Mouse (Mus musculus): ENCODE measurements around the gene Atp2b2. TPM values are rescaled to one million over a fixed set of nuclear protein-coding genes. Genes with fewer than 3 reads are reported as not detected.
A peak's percentile ranks its signal among the peaks of the same experiment; 100 is the strongest.

Atp2b2 gene
- polyA plus RNA-seq, 1 experiment from 2014 or later: 0.09 TPM

DNA sequence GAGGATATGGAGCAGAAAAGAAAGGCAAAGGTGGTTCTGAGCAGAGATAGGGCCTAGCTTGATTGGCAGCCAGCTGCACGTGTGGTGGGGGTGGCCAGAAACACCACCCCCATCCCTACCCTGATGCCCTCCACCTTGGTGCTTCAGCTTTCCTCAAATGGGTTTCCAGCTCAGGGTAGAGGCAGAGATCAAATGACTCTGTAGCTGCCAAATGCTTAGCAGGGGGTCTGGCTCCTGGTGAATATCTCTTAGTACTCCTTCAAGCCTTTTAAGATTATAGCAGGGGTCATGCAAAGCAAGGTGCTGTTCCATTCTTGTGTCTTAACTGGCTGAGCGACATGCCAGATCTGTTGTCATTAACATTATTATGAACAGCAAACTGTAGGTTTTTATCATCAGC lies 50.3 kb downstream of the Atp2b2 start:
- no peak overlapping the region for H3K4me2 ChIP-seq
- TF ChIP-seq CTCF (IDR thresholded peaks at IDR 0.05; ENCODE audit: low read depth): no peak
- H3K27me3 ChIP-seq (ENCODE audit: insufficient read depth, low read length): no peaks in the 10 kb centered on the region
- 65% methylated on average over 2 of the region's 2 CpGs for WGBS
- no peaks in the 10 kb centered on the region for H3K36me3 ChIP-seq (ENCODE audit: insufficient read depth)
- no peaks in the 10 kb centered on the region for H3K9me3 ChIP-seq (ENCODE audit: low read depth, low read length)
- DNase-seq (no peak), ATAC-seq (ENCODE audit: insufficient read depth) (no peak)
- H3K4me1 ChIP-seq (ENCODE audit: insufficient read depth): no peaks in the 10 kb centered on the region
- H3K27ac ChIP-seq (ENCODE audit: low read depth): no peak overlapping the region
- H3K4me3 ChIP-seq (ENCODE audit: low read depth, low read length): no peak overlapping the region
- no peak overlapping the region for H3K9ac ChIP-seq

DNA sequence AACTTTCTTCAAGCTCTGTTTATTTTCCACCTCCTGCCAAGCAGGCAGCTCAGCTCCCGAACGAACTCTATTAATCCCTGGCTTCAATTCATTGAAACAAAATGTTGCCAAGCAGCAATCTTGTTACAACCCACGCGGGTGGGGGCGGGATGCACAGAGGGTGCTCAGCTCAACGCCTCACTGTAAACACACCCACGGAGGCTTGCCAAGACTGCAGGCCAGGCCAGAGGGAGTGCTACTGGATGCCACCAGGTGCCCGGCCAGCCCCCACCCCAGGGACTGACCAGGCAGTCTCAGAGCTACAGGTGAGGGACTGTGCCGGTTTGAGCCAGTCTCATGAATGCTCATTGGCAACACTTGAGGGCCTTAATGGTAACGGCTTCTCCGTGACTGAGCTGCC lies 50.9 kb downstream of the Atp2b2 start:
- ATAC-seq (ENCODE audit: insufficient read depth) (no peak), DNase-seq (no peak)
- no peak overlapping the region for H3K9ac ChIP-seq
- no peaks in the 10 kb centered on the region for H3K36me3 ChIP-seq (ENCODE audit: insufficient read depth)
- no peak overlapping the region for H3K4me2 ChIP-seq
- 51% methylated on average over 11 of the region's 11 CpGs for WGBS
- no peaks in the 10 kb centered on the region for H3K4me1 ChIP-seq (ENCODE audit: insufficient read depth)
- H3K27me3 ChIP-seq (ENCODE audit: insufficient read depth, low read length): no peaks in the 10 kb centered on the region
- H3K27ac ChIP-seq (ENCODE audit: low read depth): no peak overlapping the region
- H3K4me3 ChIP-seq (ENCODE audit: low read depth, low read length): no peak overlapping the region
- no peaks in the 10 kb centered on the region for H3K9me3 ChIP-seq (ENCODE audit: low read depth, low read length)
- no peak for TF ChIP-seq CTCF (IDR thresholded peaks at IDR 0.05; ENCODE audit: low read depth)

DNA sequence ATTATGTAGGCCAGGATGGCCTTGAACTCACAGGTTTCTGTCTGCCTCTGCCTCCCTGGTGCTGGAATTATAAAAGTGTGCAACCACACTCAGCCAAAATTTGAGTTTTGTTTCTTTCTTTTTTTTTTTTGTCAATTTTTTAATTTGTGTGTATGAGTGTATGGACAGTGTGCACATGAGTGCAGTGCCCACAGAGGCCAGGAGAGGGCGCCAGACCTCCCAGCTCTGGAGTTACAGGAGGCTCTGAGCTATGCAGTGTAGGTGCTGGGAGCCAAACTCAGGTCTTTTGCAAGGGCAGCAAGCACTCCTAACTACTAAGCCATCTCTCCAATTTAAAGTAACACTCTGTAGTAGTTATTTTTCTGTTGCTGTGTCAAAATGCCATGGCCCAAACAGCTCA lies 52.4 kb downstream of the Atp2b2 start:
- H3K27ac ChIP-seq (ENCODE audit: low read depth): no peak overlapping the region
- H3K36me3 ChIP-seq (ENCODE audit: insufficient read depth): no peaks in the 10 kb centered on the region
- no peaks in the 10 kb centered on the region for H3K9me3 ChIP-seq (ENCODE audit: low read depth, low read length)
- H3K9ac ChIP-seq: no peak overlapping the region
- H3K4me3 ChIP-seq (ENCODE audit: low read depth, low read length): no peak overlapping the region
- ATAC-seq (ENCODE audit: insufficient read depth) (no peak), DNase-seq (no peak)
- 22% methylated on average over 1 of the region's 1 CpGs for WGBS
- no peak overlapping the region for H3K4me2 ChIP-seq
- H3K27me3 ChIP-seq (ENCODE audit: insufficient read depth, low read length): no peaks in the 10 kb centered on the region
- no peaks in the 10 kb centered on the region for H3K4me1 ChIP-seq (ENCODE audit: insufficient read depth)
- TF ChIP-seq CTCF (IDR thresholded peaks at IDR 0.05; ENCODE audit: low read depth): peak; percentile 33

- H3K9me3 ChIP-seq (ENCODE audit: low read depth, low read length): no peaks in the 10 kb centered on the region
- H3K4me3 ChIP-seq (ENCODE audit: low read depth, low read length): no peak overlapping the region
- no peak for DNase-seq
- no peaks in the 10 kb centered on the region for H3K4me1 ChIP-seq (ENCODE audit: insufficient read depth)
- no peaks in the 10 kb centered on the region for H3K36me3 ChIP-seq (ENCODE audit: insufficient read depth)
- H3K4me2 ChIP-seq: no peak overlapping the region
- 73% methylated on average over 2 of the region's 2 CpGs for WGBS
- no peak overlapping the region for H3K9ac ChIP-seq
- no peaks in the 10 kb centered on the region for H3K27me3 ChIP-seq (ENCODE audit: insufficient read depth, low read length)
- no peak for ATAC-seq (ENCODE audit: insufficient read depth)
- no peak for TF ChIP-seq CTCF (IDR thresholded peaks at IDR 0.05; ENCODE audit: low read depth)
- no peak overlapping the region for H3K27ac ChIP-seq (ENCODE audit: low read depth)
These were observed 53.9 kb downstream of the Atp2b2 start for GRCm38 (mm10) chr6:113988521-113988920.

GRCm38 (mm10) chr6:113986671-113987070 lies 55.7 kb downstream of the Atp2b2 start:
- DNase-seq (no peak), ATAC-seq (ENCODE audit: insufficient read depth) (no peak)
- no peaks in the 10 kb centered on the region for H3K4me1 ChIP-seq (ENCODE audit: insufficient read depth)
- 63% methylated on average over 4 of the region's 4 CpGs for WGBS
- H3K4me3 ChIP-seq (ENCODE audit: low read depth, low read length): no peak overlapping the region
- H3K36me3 ChIP-seq (ENCODE audit: insufficient read depth): no peaks in the 10 kb centered on the region
- no peak for TF ChIP-seq CTCF (IDR thresholded peaks at IDR 0.05; ENCODE audit: low read depth)
- H3K9ac ChIP-seq: no peak overlapping the region
- no peaks in the 10 kb centered on the region for H3K9me3 ChIP-seq (ENCODE audit: low read depth, low read length)
- H3K4me2 ChIP-seq: no peak overlapping the region
- H3K27me3 ChIP-seq (ENCODE audit: insufficient read depth, low read length): no peaks in the 10 kb centered on the region
- no peak overlapping the region for H3K27ac ChIP-seq (ENCODE audit: low read depth)

DNA sequence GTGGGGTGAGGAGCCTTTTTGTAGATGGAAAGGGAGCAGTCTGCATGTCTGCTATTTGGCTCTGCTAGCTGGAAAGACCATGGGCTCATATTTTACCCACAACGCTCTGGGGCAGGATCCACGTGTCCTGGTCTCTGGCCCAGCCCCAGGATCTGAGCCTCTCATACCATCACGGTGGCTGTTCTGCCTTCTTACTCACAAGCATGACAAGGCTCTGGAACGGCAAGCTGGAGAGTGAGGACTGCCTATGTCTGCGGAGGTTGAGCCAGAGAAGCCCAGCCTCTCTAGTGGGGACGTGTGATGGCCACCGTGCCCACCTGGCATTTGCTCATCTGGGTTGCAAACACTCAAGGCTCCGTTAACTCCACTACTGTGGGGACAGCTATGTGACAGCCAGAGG lies 63.7 kb downstream of the Atp2b2 start:
- no peak for ATAC-seq (ENCODE audit: insufficient read depth)
- 79% methylated on average over 8 of the region's 8 CpGs for WGBS
- no peak for TF ChIP-seq CTCF (IDR thresholded peaks at IDR 0.05; ENCODE audit: low read depth)

DNA sequence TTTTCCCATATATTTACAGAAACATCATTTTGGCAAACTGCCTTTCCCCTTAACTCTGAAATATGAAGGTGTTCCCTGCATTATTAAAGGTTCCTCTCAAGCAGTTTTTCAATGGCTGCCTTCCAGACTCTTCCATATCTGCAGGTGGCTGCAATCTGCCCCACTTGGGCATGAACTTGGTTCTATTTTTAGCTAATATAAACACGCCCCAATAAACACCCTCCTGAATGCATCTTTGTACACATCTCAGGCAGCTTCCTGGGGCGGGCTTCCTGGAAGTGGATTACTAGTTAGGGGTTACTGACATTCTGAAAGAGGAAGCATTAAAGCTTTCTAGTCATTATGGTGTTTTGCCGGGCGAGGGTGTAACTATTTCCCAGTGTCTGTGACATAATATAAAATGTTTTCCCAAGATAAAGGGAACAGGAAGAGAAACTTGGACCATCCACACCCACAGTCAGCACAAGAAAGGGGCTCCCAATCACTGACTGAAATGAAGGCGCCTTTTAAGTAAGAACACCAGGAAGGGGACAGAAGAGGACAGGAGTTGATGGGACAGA lies 64.2 kb downstream of the Atp2b2 start:
- DNase-seq (no peak), ATAC-seq (ENCODE audit: insufficient read depth) (no peak)
- no peaks in the 10 kb centered on the region for H3K9me3 ChIP-seq (ENCODE audit: low read depth, low read length)
- no peaks in the 10 kb centered on the region for H3K4me1 ChIP-seq (ENCODE audit: insufficient read depth)
- no peak overlapping the region for H3K27ac ChIP-seq (ENCODE audit: low read depth)
- H3K4me2 ChIP-seq: no peak overlapping the region
- no peaks in the 10 kb centered on the region for H3K36me3 ChIP-seq (ENCODE audit: insufficient read depth)
- H3K4me3 ChIP-seq (ENCODE audit: low read depth, low read length): no peak overlapping the region
- WGBS: 54% methylated on average over 5 of the region's 5 CpGs
- H3K9ac ChIP-seq: no peak overlapping the region
- TF ChIP-seq CTCF (IDR thresholded peaks at IDR 0.05; ENCODE audit: low read depth): no peak
- no peaks in the 10 kb centered on the region for H3K27me3 ChIP-seq (ENCODE audit: insufficient read depth, low read length)

More for the DNA sequence above, 63.7 kb downstream of the Atp2b2 start:
- no peaks in the 10 kb centered on the region for H3K27me3 ChIP-seq (ENCODE audit: insufficient read depth, low read length)
- no peak for DNase-seq
- H3K4me1 ChIP-seq (ENCODE audit: insufficient read depth): no peaks in the 10 kb centered on the region
- no peak overlapping the region for H3K27ac ChIP-seq (ENCODE audit: low read depth)
- no peaks in the 10 kb centered on the region for H3K9me3 ChIP-seq (ENCODE audit: low read depth, low read length)
- H3K9ac ChIP-seq: no peak overlapping the region
- H3K4me3 ChIP-seq (ENCODE audit: low read depth, low read length): no peak overlapping the region
- no peaks in the 10 kb centered on the region for H3K36me3 ChIP-seq (ENCODE audit: insufficient read depth)
- no peak overlapping the region for H3K4me2 ChIP-seq

DNA sequence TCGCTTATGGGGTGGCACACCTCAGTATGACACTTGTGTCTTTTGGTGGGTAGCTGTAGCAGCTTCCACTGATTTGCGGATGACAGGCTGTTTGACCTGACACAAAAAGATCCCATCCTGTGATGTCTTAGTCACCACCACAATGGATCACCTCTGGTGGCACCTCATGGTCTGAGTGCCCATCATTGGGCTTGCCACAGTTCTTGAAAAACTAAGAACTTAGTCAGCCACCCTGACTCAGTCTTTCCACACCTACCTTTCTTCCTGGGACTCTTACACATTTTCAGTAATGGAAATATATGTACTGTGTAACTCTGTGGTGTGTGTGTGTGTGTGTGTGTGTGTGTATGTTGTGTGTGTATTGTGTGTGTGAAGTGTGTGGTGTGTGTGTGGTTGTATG lies 71.5 kb downstream of the Atp2b2 start:
- Histone ChIP-seq H3K27ac (ENCODE audit: low read depth) (no peak overlapping the region), H3K4me3 (ENCODE audit: low read depth, low read length) (no peak overlapping the region), H3K9ac (no peak overlapping the region), H3K36me3 (ENCODE audit: insufficient read depth) (no peaks in the 10 kb centered on the region), H3K4me2 (no peak overlapping the region), H3K27me3 (ENCODE audit: insufficient read depth, low read length) (no peaks in the 10 kb centered on the region), H3K4me1 (ENCODE audit: insufficient read depth) (no peaks in the 10 kb centered on the region), H3K9me3 (ENCODE audit: low read depth, low read length) (no peaks in the 10 kb centered on the region)
- ATAC-seq (ENCODE audit: insufficient read depth) (no peak), DNase-seq (no peak)
- 70% methylated on average over 2 of the region's 2 CpGs for WGBS
- TF ChIP-seq CTCF (IDR thresholded peaks at IDR 0.05; ENCODE audit: low read depth): no peak

All from lung, embryonic 14.5 days (tissue).